Mouse (Mus musculus): Measurements from ENCODE around the gene Mmp27. TPM values are rescaled to one million over a fixed set of nuclear protein-coding genes. Genes with fewer than 3 reads are reported as not detected.

Mmp27 gene
- polyA plus RNA-seq, 1 experiment = not detected

GRCm38 (mm10) chr9:7567376-7567775 is 3.8 kb upstream of the Mmp27 start:
- H3K79me3 ChIP-seq (ENCODE audit: low read depth) = no peaks in the 10 kb centered on the region
- no peak for TF ChIP-seq USF1 (IDR thresholded peaks at IDR 0.05; ENCODE audit: low read depth)
- no peak for TF ChIP-seq CEBPB (IDR thresholded peaks at IDR 0.05; ENCODE audit: low read depth)
- no peak for TF ChIP-seq MYOD1 (IDR thresholded peaks at IDR 0.05; ENCODE audit: control insufficient read depth, insufficient read length, low read depth)
- H3K4me3 ChIP-seq (ENCODE audit: insufficient read depth, poor library complexity, severe bottlenecking) = no peak overlapping the region
- no peaks in the 10 kb centered on the region for H3K36me3 ChIP-seq (ENCODE audit: control insufficient read depth, insufficient read depth)
- H3K79me2 ChIP-seq (ENCODE audit: control insufficient read depth, insufficient read depth) = no peaks in the 10 kb centered on the region
- no peak overlapping the region for H3ac ChIP-seq (ENCODE audit: control insufficient read depth, insufficient read length, low read depth)
- no peaks in the 10 kb centered on the region for H3K27me3 ChIP-seq (ENCODE audit: control insufficient read depth, insufficient read depth, insufficient read length)

- no peaks in the 10 kb centered on the region for H3K27me3 ChIP-seq (ENCODE audit: control insufficient read depth, insufficient read depth, insufficient read length)
- no peak overlapping the region for H3K4me3 ChIP-seq (ENCODE audit: insufficient read depth, poor library complexity, severe bottlenecking)
- H3ac ChIP-seq (ENCODE audit: control insufficient read depth, insufficient read length, low read depth) = no peak overlapping the region
- H3K79me3 ChIP-seq (ENCODE audit: low read depth) = no peaks in the 10 kb centered on the region
- no peaks in the 10 kb centered on the region for H3K79me2 ChIP-seq (ENCODE audit: control insufficient read depth, insufficient read depth)
- TF ChIP-seq MAX (IDR thresholded peaks at IDR 0.05) = no peak
- TF ChIP-seq MYOD1 (IDR thresholded peaks at IDR 0.05; ENCODE audit: control insufficient read depth, insufficient read length, low read depth) = no peak
- no peak for TF ChIP-seq CTCF (IDR thresholded peaks at IDR 0.05; ENCODE audit: control insufficient read depth, insufficient read depth, insufficient read length)
- TF ChIP-seq FOSL1 (IDR thresholded peaks at IDR 0.05; ENCODE audit: insufficient read depth, low read length, poor library complexity, severe bottlenecking) = no peak
- TF ChIP-seq USF1 (IDR thresholded peaks at IDR 0.05; ENCODE audit: low read depth) = no peak
- no peak for TF ChIP-seq MYOG (IDR thresholded peaks at IDR 0.05; ENCODE audit: control insufficient read depth, extremely low read depth, insufficient read length)
- TF ChIP-seq CEBPB (IDR thresholded peaks at IDR 0.05; ENCODE audit: low read depth) = no peak
- no peaks in the 10 kb centered on the region for H3K36me3 ChIP-seq (ENCODE audit: control insufficient read depth, insufficient read depth)
Measured at GRCm38 (mm10) chr9:7567923-7568322, 3.3 kb upstream of the Mmp27 start.

GRCm38 (mm10) chr9:7570485-7570884 is 711 bp upstream of the Mmp27 start:
- Histone ChIP-seq H3K79me3 (ENCODE audit: low read depth) (no peaks in the 10 kb centered on the region), H3K4me3 (ENCODE audit: insufficient read depth, poor library complexity, severe bottlenecking) (no peak overlapping the region), H3K27me3 (ENCODE audit: control insufficient read depth, insufficient read depth, insufficient read length) (no peaks in the 10 kb centered on the region), H3ac (ENCODE audit: control insufficient read depth, insufficient read length, low read depth) (no peak overlapping the region), H3K79me2 (ENCODE audit: control insufficient read depth, insufficient read depth) (no peaks in the 10 kb centered on the region), H3K36me3 (ENCODE audit: control insufficient read depth, insufficient read depth) (no peaks in the 10 kb centered on the region)
- TF ChIP-seq CEBPB (IDR thresholded peaks at IDR 0.05; ENCODE audit: low read depth) = no peak
- no peak for TF ChIP-seq MYOD1 (IDR thresholded peaks at IDR 0.05; ENCODE audit: control insufficient read depth, insufficient read length, low read depth)
- no peak for TF ChIP-seq FOSL1 (IDR thresholded peaks at IDR 0.05; ENCODE audit: insufficient read depth, low read length, poor library complexity, severe bottlenecking)
- no peak for TF ChIP-seq CTCF (IDR thresholded peaks at IDR 0.05; ENCODE audit: control insufficient read depth, insufficient read depth, insufficient read length)
- no peak for TF ChIP-seq MAX (IDR thresholded peaks at IDR 0.05)
- no peak for TF ChIP-seq MYOG (IDR thresholded peaks at IDR 0.05; ENCODE audit: control insufficient read depth, extremely low read depth, insufficient read length)
- no peak for TF ChIP-seq USF1 (IDR thresholded peaks at IDR 0.05; ENCODE audit: low read depth)

GRCm38 (mm10) chr9:7572188-7572587 is 992 bp downstream of the Mmp27 start:
- Histone ChIP-seq H3K79me3 (ENCODE audit: low read depth) (no peaks in the 10 kb centered on the region), H3K36me3 (ENCODE audit: control insufficient read depth, insufficient read depth) (no peaks in the 10 kb centered on the region), H3ac (ENCODE audit: control insufficient read depth, insufficient read length, low read depth) (no peak overlapping the region), H3K79me2 (ENCODE audit: control insufficient read depth, insufficient read depth) (no peaks in the 10 kb centered on the region), H3K27me3 (ENCODE audit: control insufficient read depth, insufficient read depth, insufficient read length) (no peaks in the 10 kb centered on the region), H3K4me3 (ENCODE audit: insufficient read depth, poor library complexity, severe bottlenecking) (no peak overlapping the region)
- TF ChIP-seq USF1 (IDR thresholded peaks at IDR 0.05; ENCODE audit: low read depth) (no peak), CTCF (IDR thresholded peaks at IDR 0.05; ENCODE audit: control insufficient read depth, insufficient read depth, insufficient read length) (no peak), FOSL1 (IDR thresholded peaks at IDR 0.05; ENCODE audit: insufficient read depth, low read length, poor library complexity, severe bottlenecking) (no peak), CEBPB (IDR thresholded peaks at IDR 0.05; ENCODE audit: low read depth) (no peak), MAX (IDR thresholded peaks at IDR 0.05) (no peak), MYOD1 (IDR thresholded peaks at IDR 0.05; ENCODE audit: control insufficient read depth, insufficient read length, low read depth) (no peak), MYOG (IDR thresholded peaks at IDR 0.05; ENCODE audit: control insufficient read depth, extremely low read depth, insufficient read length) (no peak)

GRCm38 (mm10) chr9:7572663-7573308 is 1.6 kb downstream of the Mmp27 start:
- Histone ChIP-seq H3K27me3 (ENCODE audit: control insufficient read depth, insufficient read depth, insufficient read length) (no peaks in the 10 kb centered on the region), H3K36me3 (ENCODE audit: control insufficient read depth, insufficient read depth) (no peaks in the 10 kb centered on the region), H3K4me3 (ENCODE audit: insufficient read depth, poor library complexity, severe bottlenecking) (no peak overlapping the region), H3K79me2 (ENCODE audit: control insufficient read depth, insufficient read depth) (no peaks in the 10 kb centered on the region), H3ac (ENCODE audit: control insufficient read depth, insufficient read length, low read depth) (no peak overlapping the region), H3K79me3 (ENCODE audit: low read depth) (no peaks in the 10 kb centered on the region)
- TF ChIP-seq MAX (IDR thresholded peaks at IDR 0.05) (no peak), USF1 (IDR thresholded peaks at IDR 0.05; ENCODE audit: low read depth) (peak; percentile 12)

- Histone ChIP-seq H3K4me3 (ENCODE audit: insufficient read depth, poor library complexity, severe bottlenecking) (no peak overlapping the region), H3K27me3 (ENCODE audit: control insufficient read depth, insufficient read depth, insufficient read length) (no peaks in the 10 kb centered on the region), H3K79me3 (ENCODE audit: low read depth) (no peaks in the 10 kb centered on the region), H3K79me2 (ENCODE audit: control insufficient read depth, insufficient read depth) (no peaks in the 10 kb centered on the region), H3ac (ENCODE audit: control insufficient read depth, insufficient read length, low read depth) (no peak overlapping the region), H3K36me3 (ENCODE audit: control insufficient read depth, insufficient read depth) (no peaks in the 10 kb centered on the region)
- TF ChIP-seq MYOG (IDR thresholded peaks at IDR 0.05; ENCODE audit: control insufficient read depth, extremely low read depth, insufficient read length) (no peak), MYOD1 (IDR thresholded peaks at IDR 0.05; ENCODE audit: control insufficient read depth, insufficient read length, low read depth) (no peak), CTCF (IDR thresholded peaks at IDR 0.05; ENCODE audit: control insufficient read depth, insufficient read depth, insufficient read length) (no peak), USF1 (IDR thresholded peaks at IDR 0.05; ENCODE audit: low read depth) (no peak), MAX (IDR thresholded peaks at IDR 0.05) (no peak), CEBPB (IDR thresholded peaks at IDR 0.05; ENCODE audit: low read depth) (no peak), FOSL1 (IDR thresholded peaks at IDR 0.05; ENCODE audit: insufficient read depth, low read length, poor library complexity, severe bottlenecking) (no peak)
Measured at GRCm38 (mm10) chr9:7575526-7575925, 4.3 kb downstream of the Mmp27 start.

Data from C2C12 (cell line).